Mouse (Mus musculus): ENCODE results near the gene Emp1.

Gene Emp1

GRCm38 (mm10) chr6:135362459-135363159, at the start of gene Emp1:
Emp1 (plus strand) TSS chr6:135362545.
- DNase-seq (ENCODE audit: low spot score in 2 of 2), result peak in 1 of 2 experiments; percentile 21

GRCm38 (mm10) chr6:135313981-135314380, 48.4 kb upstream of the Emp1 start:
- DNase-seq (ENCODE audit: low spot score in 2 of 2), result no peak

GRCm38 (mm10) chr6:135316141-135316540, 46.2 kb upstream of the Emp1 start:
- no peak for DNase-seq (ENCODE audit: low spot score in 2 of 2)

- DNase-seq (ENCODE audit: low spot score in 2 of 2), result no peak
Measured at GRCm38 (mm10) chr6:135319431-135319933, 42.9 kb upstream of the Emp1 start.

- no peak for DNase-seq (ENCODE audit: low spot score in 2 of 2)
Measured at GRCm38 (mm10) chr6:135322749-135323148, 39.6 kb upstream of the Emp1 start.

GRCm38 (mm10) chr6:135323311-135323982, 38.9 kb upstream of the Emp1 start:
- no peak for DNase-seq (ENCODE audit: low spot score in 2 of 2)

GRCm38 (mm10) chr6:135324111-135324510, 38.2 kb upstream of the Emp1 start:
- DNase-seq (ENCODE audit: low spot score in 2 of 2), result no peak

- no peak for DNase-seq (ENCODE audit: low spot score in 2 of 2)
Measured at GRCm38 (mm10) chr6:135324686-135325300, 37.6 kb upstream of the Emp1 start.

GRCm38 (mm10) chr6:135326847-135327246, 35.5 kb upstream of the Emp1 start:
- no peak for DNase-seq (ENCODE audit: low spot score in 2 of 2)

GRCm38 (mm10) chr6:135331916-135332315, 30.4 kb upstream of the Emp1 start:
- no peak for DNase-seq (ENCODE audit: low spot score in 2 of 2)

- DNase-seq (ENCODE audit: low spot score in 2 of 2), result no peak
Measured at GRCm38 (mm10) chr6:135332737-135333281, 29.5 kb upstream of the Emp1 start.

GRCm38 (mm10) chr6:135333994-135334651, 28.2 kb upstream of the Emp1 start:
- no peak for DNase-seq (ENCODE audit: low spot score in 2 of 2)

GRCm38 (mm10) chr6:135336376-135336775, 26.0 kb upstream of the Emp1 start:
- DNase-seq (ENCODE audit: low spot score in 2 of 2), result no peak

- no peak for DNase-seq (ENCODE audit: low spot score in 2 of 2)
Measured at GRCm38 (mm10) chr6:135340355-135341075, 21.8 kb upstream of the Emp1 start.

- no peak for DNase-seq (ENCODE audit: low spot score in 2 of 2)
Measured at GRCm38 (mm10) chr6:135341076-135341378, 21.3 kb upstream of the Emp1 start.

GRCm38 (mm10) chr6:135351638-135352302, 10.6 kb upstream of the Emp1 start:
- DNase-seq (ENCODE audit: low spot score in 2 of 2), result no peak

- DNase-seq (ENCODE audit: low spot score in 2 of 2), result no peak
Measured at GRCm38 (mm10) chr6:135352537-135352936, 9.8 kb upstream of the Emp1 start.

GRCm38 (mm10) chr6:135354953-135355352, 7.4 kb upstream of the Emp1 start:
- no peak for DNase-seq (ENCODE audit: low spot score in 2 of 2)

GRCm38 (mm10) chr6:135360331-135360730, 2.0 kb upstream of the Emp1 start:
- DNase-seq (ENCODE audit: low spot score in 2 of 2), result no peak

- DNase-seq (ENCODE audit: low spot score in 2 of 2), result no peak
Measured at GRCm38 (mm10) chr6:135362098-135362458, 267 bp upstream of the Emp1 start.

All from frontal cortex, postnatal 25 days (tissue).